Mouse (Mus musculus): ENCODE measurements at regions not wholly inside any gene's neighbourhood (a gene's known extent, or its start where the extent isn't known, plus 50 kb on each side); places are given as distances from the start of the nearest gene placed in this dataset.

DNA sequence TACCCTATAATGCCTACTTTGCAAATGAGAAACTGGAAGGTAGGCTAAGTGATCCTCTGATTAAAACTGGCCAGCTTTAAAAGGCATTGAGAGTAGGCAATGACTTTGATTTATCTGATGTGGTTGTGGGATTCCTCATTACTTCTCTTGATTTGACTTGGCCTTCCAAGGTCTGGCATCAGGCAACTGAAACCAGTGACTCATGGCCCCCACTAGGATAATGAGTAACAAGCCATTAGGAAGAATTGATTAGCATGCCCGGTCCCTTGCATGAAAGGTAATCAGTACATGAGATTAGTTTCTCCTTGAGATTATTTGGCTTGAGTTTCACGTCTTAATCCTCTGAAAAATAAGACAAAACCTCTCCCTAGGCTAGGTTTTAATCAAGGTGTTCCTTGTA, 56.8 kb upstream of the Magi1 start:
- intact Hi-C loops (cut with DNase I): no loop called here

DNA sequence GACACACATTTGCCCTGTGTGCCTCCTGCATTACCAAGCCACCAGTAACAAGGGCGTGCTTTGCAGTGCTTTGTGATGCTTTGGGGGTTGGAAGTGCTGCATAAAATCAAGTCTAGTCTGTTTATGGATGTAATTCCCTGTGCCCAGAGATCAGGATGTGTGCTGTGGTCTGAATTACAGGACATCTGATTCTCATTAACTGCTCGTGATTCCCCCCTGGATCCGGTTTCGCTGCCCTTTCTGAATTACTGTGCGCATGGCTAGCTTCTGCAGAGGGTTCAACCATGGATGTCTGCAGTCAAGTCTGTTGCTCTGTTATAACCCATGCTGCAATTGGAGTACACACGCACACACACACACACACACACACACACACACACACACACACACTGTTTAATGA, 52.5 kb upstream of the Magi1 start:
- intact Hi-C loops (cut with DNase I): no loop called here

Measured in adrenal gland (tissue).